Mouse (Mus musculus) forelimb bud, embryonic 11.5 days (tissue): ENCODE results near the gene Ifna7.

Experiments
- DNase-seq: peaks from one replicate; pipeline ENCODE4 v3.0.0-alpha.2; 2012; ENCODE audit warnings: low read depth, low spot score

The Ifna7 gene

GRCm38 (mm10) chr4:88840058-88840457 is 24.0 kb downstream of the Ifna7 start:
- no peak for DNase-seq

DNA sequence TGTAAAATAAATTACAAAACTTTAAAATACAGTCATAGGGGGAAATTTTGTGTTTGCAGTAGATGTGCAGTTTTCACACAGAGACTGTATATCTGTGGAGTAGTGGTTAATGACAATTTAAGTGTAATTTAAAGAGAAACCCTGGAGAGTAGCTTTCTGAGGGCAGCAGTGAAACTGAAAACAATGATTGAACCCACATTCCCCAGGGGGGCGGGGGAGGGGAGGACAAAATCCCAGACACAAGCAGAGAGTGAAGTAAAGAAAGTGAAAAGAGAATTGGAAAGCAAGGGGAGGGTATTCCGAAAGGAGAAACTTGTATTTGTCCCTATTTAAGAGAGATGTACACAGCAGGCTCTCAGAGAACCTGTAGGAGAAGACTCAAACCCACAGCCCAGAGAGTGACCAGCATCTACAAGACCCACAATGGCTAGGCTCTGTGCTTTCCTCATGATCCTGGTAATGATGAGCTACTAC is 25.4 kb downstream of the Ifna7 start, which contains the start of gene Ifna4:
Gene Ifna4 (plus strand): TSS at position 424 of the 474 bp plus-strand sequence.
- no peak for DNase-seq

DNA sequence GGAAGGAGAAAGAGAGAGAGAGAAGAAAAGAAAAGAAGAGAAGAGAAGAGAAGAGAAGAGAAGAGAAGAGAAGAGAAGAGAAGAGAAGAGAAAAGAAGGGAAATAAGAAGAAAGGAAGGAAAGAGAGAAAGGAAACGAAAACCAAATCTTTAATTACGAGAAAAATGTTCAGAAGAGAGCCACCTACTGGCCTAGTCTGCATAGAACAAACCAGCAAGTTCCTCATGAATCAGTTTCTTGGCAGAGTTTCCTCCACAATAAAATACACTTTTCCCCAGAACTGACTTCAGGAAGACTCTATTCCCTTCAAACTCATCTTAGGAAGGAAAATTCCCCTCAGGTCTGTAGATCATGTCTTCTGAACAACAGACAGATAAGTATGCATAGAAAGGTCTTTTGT is 29.3 kb downstream of the Ifna7 start:
- no peak for DNase-seq

DNA sequence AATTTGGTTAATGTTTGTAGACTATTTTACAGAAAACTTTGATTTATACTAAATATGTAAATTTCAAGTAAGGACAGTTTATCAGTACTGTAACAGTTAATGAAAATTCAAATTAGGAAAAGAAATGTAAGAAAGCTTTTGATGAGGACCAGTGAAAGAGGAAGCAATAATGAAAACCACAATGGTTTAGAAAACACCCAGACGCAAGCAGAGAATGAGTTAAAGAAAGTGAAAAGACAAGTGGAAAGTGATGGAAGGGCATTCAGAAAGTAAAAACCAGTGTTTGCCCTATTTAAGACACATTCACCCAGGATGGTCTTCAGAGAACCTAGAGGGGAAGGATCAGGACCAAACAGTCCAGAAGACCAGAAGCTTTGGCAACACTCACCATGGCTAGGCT is 33.7 kb downstream of the Ifna7 start, which contains the start of gene Ifna1:
Gene Ifna1 (plus strand): TSS at position 390 of the 400 bp plus-strand sequence.
- DNase-seq, result no peak

- no peak for DNase-seq
These were observed 35.2 kb downstream of the Ifna7 start for GRCm38 (mm10) chr4:88851026-88851763.

DNA sequence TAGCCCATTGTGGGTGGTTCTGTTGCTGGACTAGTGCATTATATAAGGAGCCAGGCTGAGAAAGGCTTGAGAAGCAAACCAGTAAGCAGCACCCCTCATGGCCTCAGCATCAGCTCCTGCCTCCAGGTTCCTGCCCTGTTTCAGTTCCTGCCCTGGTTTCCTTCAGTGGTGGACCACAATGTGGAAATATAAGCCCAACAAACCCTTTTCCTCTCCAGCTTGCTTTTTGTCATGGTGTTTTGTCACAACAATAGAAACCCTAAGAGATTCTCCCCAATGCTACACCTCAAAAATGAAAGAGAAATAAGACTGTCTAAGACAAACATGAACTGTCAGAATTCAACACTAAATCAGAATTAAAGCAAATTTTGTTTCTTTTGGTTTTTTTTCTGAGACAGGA is 43.2 kb downstream of the Ifna7 start:
- DNase-seq, result no peak

- no peak for DNase-seq
These were observed 47.3 kb downstream of the Ifna7 start for GRCm38 (mm10) chr4:88863309-88863708.

DNA sequence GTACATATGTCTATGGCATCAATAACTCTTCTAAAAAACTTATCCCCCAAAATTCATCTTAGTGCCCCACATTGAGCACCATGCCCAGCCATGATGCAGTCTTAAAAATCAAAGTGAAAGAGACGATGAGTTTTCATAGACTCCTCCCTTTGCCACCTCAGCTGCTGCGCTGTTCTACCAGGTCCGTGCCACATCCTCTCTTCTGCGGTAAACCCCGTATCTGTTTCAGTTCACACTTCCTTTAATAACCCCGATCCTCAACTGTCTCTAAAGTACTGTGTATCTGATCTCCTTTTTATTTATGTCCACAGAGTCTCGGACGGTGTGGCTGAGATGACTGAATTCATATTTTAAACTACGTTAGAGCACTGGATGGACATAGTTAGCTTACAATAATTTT is 48.6 kb downstream of the Ifna7 start:
- DNase-seq, result no peak

DNA sequence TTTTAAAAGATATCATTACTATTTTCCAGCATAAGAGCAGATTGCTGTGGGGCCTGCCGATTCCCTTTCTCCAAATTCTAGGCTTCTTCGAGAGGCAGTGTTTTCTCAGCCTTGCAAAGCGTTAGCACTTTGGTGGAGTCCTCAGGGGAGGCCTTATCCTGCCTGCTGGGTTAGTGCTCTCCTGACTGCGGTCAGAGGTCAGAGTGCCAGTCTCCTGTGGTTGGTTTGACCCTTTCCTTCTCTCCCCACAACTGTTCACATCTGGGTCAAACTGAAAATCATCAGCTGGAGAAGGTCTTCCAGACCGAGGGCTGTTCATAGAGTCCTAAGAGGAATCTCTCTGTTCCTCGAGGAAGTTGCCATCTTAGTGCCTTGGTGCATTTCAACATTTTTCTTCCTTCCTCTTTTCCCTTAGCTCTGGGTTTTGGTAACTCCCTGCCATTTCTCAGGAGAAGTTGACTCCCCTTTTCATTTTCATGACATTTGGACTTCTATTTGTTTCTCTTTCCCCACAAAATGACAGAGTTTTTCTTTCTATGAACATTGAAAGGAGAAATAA is 49.1 kb downstream of the Ifna7 start:
- no peak for DNase-seq
